Mouse (Mus musculus): ENCODE measurements at regions not wholly inside any gene's neighbourhood (a gene's known extent, or its start where the extent isn't known, plus 50 kb on each side); places are given as distances from the start of the nearest gene placed in this dataset.
"Not testable (repeated sequence)": the region's sequence is repeated elsewhere in the genome, so short reads cannot be mapped to it uniquely, and the experiment has no call there.

DNA sequence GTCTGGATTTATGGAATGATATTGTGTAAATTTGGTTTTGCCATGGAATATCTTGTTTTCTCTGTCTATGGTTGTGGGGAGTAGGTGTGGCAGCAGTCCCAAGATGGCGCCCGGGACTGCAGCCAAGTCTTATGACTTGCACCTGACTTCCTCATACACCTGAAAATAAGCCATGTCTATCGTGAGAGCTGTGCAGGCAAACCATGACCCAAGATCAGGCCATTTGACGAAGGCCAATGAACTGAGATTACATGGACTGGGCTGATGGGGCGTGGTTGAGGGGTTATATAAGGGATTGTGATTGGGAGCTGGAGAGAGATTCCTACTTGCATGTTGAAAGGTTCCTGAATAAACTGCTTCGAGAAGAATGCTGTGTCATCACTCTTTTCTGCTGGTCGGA is 139.5 kb downstream of the Slc6a15 start:
- H3K4me3 ChIP-seq; H3K4me1 ChIP-seq (ENCODE audit: control insufficient read depth, insufficient read depth, low read length); H3K36me3 ChIP-seq (ENCODE audit: control insufficient read depth, insufficient read depth, low read length); H3K9ac ChIP-seq (ENCODE audit: low read depth, low read length); intact Hi-C loops (cut with DNase I); DNase-seq; H3K79me2 ChIP-seq (replicated peaks; ENCODE audit: control insufficient read depth, insufficient read depth, low read length); H3K27ac ChIP-seq; H3K27me3 ChIP-seq (ENCODE audit: control insufficient read depth, insufficient read depth, low read length): not testable (repeated sequence)
- WGBS = 75% methylated on average over 7 of the region's 7 CpGs

DNA sequence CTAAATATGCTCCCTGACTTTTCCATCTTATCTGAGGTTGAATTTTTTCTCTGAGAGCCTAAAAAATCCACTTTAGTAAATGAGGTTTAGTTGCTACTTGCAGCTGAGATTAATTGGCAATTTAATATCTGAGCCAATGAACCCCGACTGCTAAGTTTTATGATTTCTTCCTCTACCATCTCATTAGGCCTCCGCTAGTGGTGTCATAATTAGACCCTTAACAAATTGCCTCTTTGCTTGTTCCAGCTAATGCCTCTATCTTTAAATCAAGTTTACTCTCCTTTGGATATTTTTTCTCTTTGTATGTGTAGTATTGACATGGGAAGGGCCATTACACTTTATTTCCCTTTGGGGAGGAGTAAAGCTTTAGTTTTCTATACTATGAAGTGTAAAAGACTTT is 176.9 kb downstream of the Slc6a15 start:
- no peak for DNase-seq
- WGBS = 87% methylated on average over 2 of the region's 2 CpGs
- Histone ChIP-seq H3K9ac (ENCODE audit: low read depth, low read length) (no peak overlapping the region), H3K27ac (no peak overlapping the region), H3K79me2 (replicated peaks; ENCODE audit: control insufficient read depth, insufficient read depth, low read length) (no peaks in the 10 kb centered on the region), H3K4me1 (ENCODE audit: control insufficient read depth, insufficient read depth, low read length) (no peaks in the 10 kb centered on the region), H3K36me3 (ENCODE audit: control insufficient read depth, insufficient read depth, low read length) (no peaks in the 10 kb centered on the region), H3K27me3 (ENCODE audit: control insufficient read depth, insufficient read depth, low read length) (no peaks in the 10 kb centered on the region), H3K4me3 (no peak overlapping the region)
- intact Hi-C loops (cut with DNase I) = no loop called here
- no peak for TF ChIP-seq EP300 (IDR thresholded peaks at IDR 0.05; ENCODE audit: insufficient read depth, low read depth, low read length)
- no peak for TF ChIP-seq POLR2A (IDR thresholded peaks at IDR 0.05; ENCODE audit: insufficient read depth, low read depth, low read length)

DNA sequence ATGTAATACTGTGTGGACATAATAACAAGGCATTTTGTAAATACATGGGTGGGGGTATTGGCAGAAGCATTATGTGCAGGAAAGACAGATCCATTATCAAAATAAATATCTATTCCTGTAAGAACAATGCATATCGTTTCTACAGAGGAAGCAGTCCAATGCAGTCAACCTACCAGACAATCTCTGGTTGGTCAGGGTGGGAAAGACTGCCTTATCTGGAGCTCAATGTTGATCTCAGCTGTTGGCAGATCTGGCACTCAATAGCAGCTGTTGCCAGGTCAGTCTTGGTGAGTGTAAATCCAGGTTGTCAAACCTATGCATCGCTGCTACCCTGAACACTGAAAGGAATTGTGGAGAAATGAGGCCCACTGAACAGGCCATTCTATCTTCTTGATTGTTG is 181.9 kb downstream of the Slc6a15 start:
- 52% methylated on average over 2 of the region's 2 CpGs for WGBS
- no peaks in the 10 kb centered on the region for H3K27me3 ChIP-seq (ENCODE audit: control insufficient read depth, insufficient read depth, low read length)
- intact Hi-C loops (cut with DNase I) = no loop called here
- no peaks in the 10 kb centered on the region for H3K36me3 ChIP-seq (ENCODE audit: control insufficient read depth, insufficient read depth, low read length)
- no peak overlapping the region for H3K9ac ChIP-seq (ENCODE audit: low read depth, low read length)
- H3K27ac ChIP-seq = no peak overlapping the region
- TF ChIP-seq CTCF (IDR thresholded peaks at IDR 0.05) = no peak
- TF ChIP-seq POLR2A (IDR thresholded peaks at IDR 0.05; ENCODE audit: insufficient read depth, low read depth, low read length) = no peak
- TF ChIP-seq EP300 (IDR thresholded peaks at IDR 0.05; ENCODE audit: insufficient read depth, low read depth, low read length) = no peak
- no peaks in the 10 kb centered on the region for H3K4me1 ChIP-seq (ENCODE audit: control insufficient read depth, insufficient read depth, low read length)
- DNase-seq = no peak
- H3K4me3 ChIP-seq = no peak overlapping the region
- H3K79me2 ChIP-seq (replicated peaks; ENCODE audit: control insufficient read depth, insufficient read depth, low read length) = no peaks in the 10 kb centered on the region

DNA sequence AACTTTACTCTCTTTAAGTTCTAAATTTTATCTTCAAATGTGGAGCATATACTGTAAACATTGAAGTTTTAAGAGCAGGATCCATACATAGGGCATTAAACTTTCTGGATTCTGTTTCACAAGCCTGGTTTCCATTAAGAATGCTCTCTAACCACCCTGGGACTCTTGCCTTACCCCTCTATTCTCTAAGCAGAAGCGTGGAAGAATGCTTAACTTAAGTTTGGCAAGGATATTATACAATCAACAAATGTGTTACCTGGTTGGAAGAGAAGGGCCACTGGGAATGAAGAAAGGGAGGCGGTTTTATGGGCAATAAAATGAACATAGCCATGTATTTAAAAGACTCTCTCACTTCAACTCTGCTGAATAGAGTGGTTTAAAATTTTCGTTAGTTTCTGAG is 217.5 kb downstream of the Slc6a15 start:
- intact Hi-C loops (cut with DNase I) = no loop called here
- no peak for DNase-seq
- 47% methylated on average over 3 of the region's 3 CpGs for WGBS
- no peak overlapping the region for H3K27ac ChIP-seq
- H3K27me3 ChIP-seq (ENCODE audit: control insufficient read depth, insufficient read depth, low read length) = no peaks in the 10 kb centered on the region
- H3K4me3 ChIP-seq = no peak overlapping the region
- no peaks in the 10 kb centered on the region for H3K79me2 ChIP-seq (replicated peaks; ENCODE audit: control insufficient read depth, insufficient read depth, low read length)
- TF ChIP-seq POLR2A (IDR thresholded peaks at IDR 0.05; ENCODE audit: insufficient read depth, low read depth, low read length) (no peak), EP300 (IDR thresholded peaks at IDR 0.05; ENCODE audit: insufficient read depth, low read depth, low read length) (no peak), CTCF (IDR thresholded peaks at IDR 0.05) (no peak)
- H3K4me1 ChIP-seq (ENCODE audit: control insufficient read depth, insufficient read depth, low read length) = no peaks in the 10 kb centered on the region
- H3K9ac ChIP-seq (ENCODE audit: low read depth, low read length) = no peak overlapping the region
- no peaks in the 10 kb centered on the region for H3K36me3 ChIP-seq (ENCODE audit: control insufficient read depth, insufficient read depth, low read length)

DNA sequence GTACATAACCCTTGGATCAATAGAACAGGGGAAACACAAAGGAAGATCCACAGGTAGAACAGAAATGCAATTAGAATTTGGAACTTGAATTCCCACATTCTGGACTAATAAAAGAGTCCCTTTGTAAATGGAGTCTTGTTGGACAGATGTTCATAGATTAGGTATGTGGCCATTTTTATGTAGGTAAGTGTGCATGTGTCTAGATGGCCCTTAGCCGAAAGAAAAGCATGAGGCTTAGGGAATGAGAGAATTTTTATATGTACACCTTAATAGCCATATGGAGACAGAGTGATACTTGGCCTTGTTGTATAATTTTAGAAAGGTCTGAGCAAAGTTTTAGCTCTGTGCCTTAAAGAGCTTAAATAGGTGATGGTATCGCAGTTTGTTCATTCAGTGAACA is 217.9 kb downstream of the Slc6a15 start:
- no peak overlapping the region for H3K27ac ChIP-seq
- H3K79me2 ChIP-seq (replicated peaks; ENCODE audit: control insufficient read depth, insufficient read depth, low read length) = no peaks in the 10 kb centered on the region
- no peak for DNase-seq
- TF ChIP-seq EP300 (IDR thresholded peaks at IDR 0.05; ENCODE audit: insufficient read depth, low read depth, low read length) = no peak
- TF ChIP-seq CTCF (IDR thresholded peaks at IDR 0.05) = no peak
- TF ChIP-seq POLR2A (IDR thresholded peaks at IDR 0.05; ENCODE audit: insufficient read depth, low read depth, low read length) = no peak
- WGBS = 71% methylated on average over 2 of the region's 2 CpGs
- no peak overlapping the region for H3K4me3 ChIP-seq
- no peaks in the 10 kb centered on the region for H3K27me3 ChIP-seq (ENCODE audit: control insufficient read depth, insufficient read depth, low read length)
- no peaks in the 10 kb centered on the region for H3K36me3 ChIP-seq (ENCODE audit: control insufficient read depth, insufficient read depth, low read length)
- intact Hi-C loops (cut with DNase I) = no loop called here
- no peaks in the 10 kb centered on the region for H3K4me1 ChIP-seq (ENCODE audit: control insufficient read depth, insufficient read depth, low read length)
- no peak overlapping the region for H3K9ac ChIP-seq (ENCODE audit: low read depth, low read length)

DNA sequence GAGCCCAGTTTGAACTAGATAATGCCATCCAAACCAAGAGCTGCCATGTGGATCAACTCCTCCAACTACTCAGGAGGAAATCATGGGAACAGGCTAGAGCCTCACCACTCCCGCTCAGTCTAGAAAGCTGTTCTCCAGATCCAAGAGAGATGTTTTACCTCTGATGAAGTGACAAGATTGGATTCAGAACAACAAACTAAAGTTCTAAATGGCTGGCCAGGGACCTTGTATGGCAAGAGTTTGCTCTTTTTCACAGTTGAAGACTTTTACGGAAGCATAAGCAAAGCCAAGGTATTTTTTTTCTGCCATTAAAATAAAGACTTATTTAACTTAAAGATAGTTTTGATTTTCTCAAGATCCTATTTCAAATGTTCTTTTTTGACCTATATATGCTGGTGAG is 224.4 kb downstream of the Slc6a15 start:
- H3K27me3 ChIP-seq (ENCODE audit: control insufficient read depth, insufficient read depth, low read length) = no peaks in the 10 kb centered on the region
- no peaks in the 10 kb centered on the region for H3K79me2 ChIP-seq (replicated peaks; ENCODE audit: control insufficient read depth, insufficient read depth, low read length)
- H3K27ac ChIP-seq = no peak overlapping the region
- DNase-seq = no peak
- no peak overlapping the region for H3K9ac ChIP-seq (ENCODE audit: low read depth, low read length)
- intact Hi-C loops (cut with DNase I) = no loop called here
- no peaks in the 10 kb centered on the region for H3K4me1 ChIP-seq (ENCODE audit: control insufficient read depth, insufficient read depth, low read length)
- H3K4me3 ChIP-seq = no peak overlapping the region
- 84% methylated on average over 2 of the region's 2 CpGs for WGBS
- no peak for TF ChIP-seq CTCF (IDR thresholded peaks at IDR 0.05)
- H3K36me3 ChIP-seq (ENCODE audit: control insufficient read depth, insufficient read depth, low read length) = no peaks in the 10 kb centered on the region

DNA sequence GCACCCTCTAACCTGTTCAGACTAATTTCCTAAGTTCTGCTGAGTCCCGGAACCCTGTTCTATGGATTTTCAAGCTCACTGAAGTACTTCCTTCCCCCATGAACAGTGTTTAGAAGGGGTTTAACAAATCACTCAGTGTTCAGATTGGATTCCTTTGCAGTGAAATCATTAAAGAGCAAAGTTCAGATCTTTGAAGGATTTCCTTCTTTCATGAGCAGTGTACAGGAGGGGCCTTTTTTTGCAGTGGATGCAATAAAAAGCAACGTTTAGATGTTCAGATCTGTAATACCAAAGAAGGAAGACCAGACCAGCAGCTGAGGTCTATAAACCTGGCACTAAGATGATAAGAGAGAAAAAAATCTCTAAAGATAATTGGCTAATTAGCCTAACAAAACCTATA is 273.6 kb downstream of the Slc6a15 start:
- WGBS = 72% methylated on average over 2 of the region's 2 CpGs
- intact Hi-C loops (cut with DNase I) = no loop called here
- no peak for DNase-seq

More for the DNA sequence above, 273.6 kb downstream of the Slc6a15 start:
- H3K4me3 ChIP-seq = no peak overlapping the region
- no peaks in the 10 kb centered on the region for H3K79me2 ChIP-seq (replicated peaks; ENCODE audit: control insufficient read depth, insufficient read depth, low read length)
- no peaks in the 10 kb centered on the region for H3K36me3 ChIP-seq (ENCODE audit: control insufficient read depth, insufficient read depth, low read length)
- H3K27ac ChIP-seq = no peak overlapping the region
- no peak for TF ChIP-seq POLR2A (IDR thresholded peaks at IDR 0.05; ENCODE audit: insufficient read depth, low read depth, low read length)
- TF ChIP-seq CTCF (IDR thresholded peaks at IDR 0.05) = no peak
- no peak for TF ChIP-seq EP300 (IDR thresholded peaks at IDR 0.05; ENCODE audit: insufficient read depth, low read depth, low read length)
- H3K4me1 ChIP-seq (ENCODE audit: control insufficient read depth, insufficient read depth, low read length) = no peaks in the 10 kb centered on the region
- no peaks in the 10 kb centered on the region for H3K27me3 ChIP-seq (ENCODE audit: control insufficient read depth, insufficient read depth, low read length)
- no peak overlapping the region for H3K9ac ChIP-seq (ENCODE audit: low read depth, low read length)

All from heart, adult 2 months (tissue).